Mouse (Mus musculus) kidney, postnatal 14 days (tissue): ENCODE results near the gene Pde2a.

ENCODE experiments used
- DNase-seq: peaks from one replicate; pipeline ENCODE4 v3.0.0; 2022; ENCODE audit warnings: mixed read lengths

Pde2a gene

GRCm38 (mm10) chr7:101410267-101410936, 11.1 kb upstream of the Pde2a start, which contains the start of gene Gm45837:
Gm45837 (plus strand) TSS chr7:101410886.
- DNase-seq, result no peak

- peak; percentile 83 for DNase-seq
These were observed 8.7 kb upstream of the Pde2a start for GRCm38 (mm10) chr7:101412796-101413195.

- no peak for DNase-seq
These were observed 7.3 kb upstream of the Pde2a start for GRCm38 (mm10) chr7:101414209-101414608.

GRCm38 (mm10) chr7:101414661-101415511, 6.6 kb upstream of the Pde2a start:
- no peak for DNase-seq

- no peak for DNase-seq
These were observed 5.9 kb upstream of the Pde2a start for GRCm38 (mm10) chr7:101415512-101416100.

- no peak for DNase-seq
These were observed 5.1 kb upstream of the Pde2a start for GRCm38 (mm10) chr7:101416391-101416790.

GRCm38 (mm10) chr7:101419013-101419770, 2.3 kb upstream of the Pde2a start:
- no peak for DNase-seq

- peak; percentile 20 for DNase-seq
These were observed 578 bp downstream of the Pde2a start for GRCm38 (mm10) chr7:101422069-101422468.

- no peak for DNase-seq
These were observed 1.2 kb downstream of the Pde2a start for GRCm38 (mm10) chr7:101422646-101423045.

GRCm38 (mm10) chr7:101423970-101424369, 2.5 kb downstream of the Pde2a start:
- DNase-seq, result no peak

GRCm38 (mm10) chr7:101426692-101427091, 5.2 kb downstream of the Pde2a start:
- no peak for DNase-seq

- no peak for DNase-seq
These were observed 6.2 kb downstream of the Pde2a start for GRCm38 (mm10) chr7:101427736-101428135.

GRCm38 (mm10) chr7:101435038-101435437, 13.5 kb downstream of the Pde2a start:
- DNase-seq, result no peak

- no peak for DNase-seq
These were observed 16.4 kb downstream of the Pde2a start for GRCm38 (mm10) chr7:101437876-101438275.

GRCm38 (mm10) chr7:101443093-101443492, 21.6 kb downstream of the Pde2a start:
- DNase-seq, result no peak

- DNase-seq, result no peak
These were observed 22.7 kb downstream of the Pde2a start for GRCm38 (mm10) chr7:101444211-101444610.

GRCm38 (mm10) chr7:101449855-101450254, 28.4 kb downstream of the Pde2a start:
- DNase-seq, result no peak

GRCm38 (mm10) chr7:101450422-101451401, 29.2 kb downstream of the Pde2a start:
- DNase-seq, result peak; percentile 89

- no peak for DNase-seq
These were observed 31.2 kb downstream of the Pde2a start for GRCm38 (mm10) chr7:101452669-101453068.

- DNase-seq, result no peak
These were observed 31.8 kb downstream of the Pde2a start for GRCm38 (mm10) chr7:101453296-101453695.

- peak; percentile 77 for DNase-seq
These were observed 32.2 kb downstream of the Pde2a start for GRCm38 (mm10) chr7:101453725-101454124.

- DNase-seq, result no peak
These were observed 33.0 kb downstream of the Pde2a start for GRCm38 (mm10) chr7:101454479-101454878.
